Mouse (Mus musculus) liver, postnatal 0 days (tissue): ENCODE data around the gene Tcstv3. TPM values are rescaled to one million over a fixed set of nuclear protein-coding genes. Genes with fewer than 3 reads are reported as not detected.

ENCODE experiments used
- ATAC-seq: fragments of 200-750 bp; cut with Nextera tagmentation; 2 replicates; pipeline ENCODE4 v1.8.0; 2017; ENCODE audit warnings: mild to moderate bottlenecking, moderate library complexity
- DNase-seq: peaks from one replicate; pipeline ENCODE4 v3.0.0-alpha.2; 2016
- H3K27ac ChIP-seq: fragments of 300-500 bp; sonication (generic); 2 replicates; pipeline ENCODE4 v1.5.1; 2014; ENCODE audit warnings: antibody characterized with exemption, moderate library complexity, mild to moderate bottlenecking, low read depth
- H3K27me3 ChIP-seq: fragments of 300-500 bp; sonication (generic); 2 replicates; pipeline ENCODE4 v1.6.1; 2014; ENCODE audit warnings: low read length, control low read depth, mixed read lengths; ENCODE audit not compliant: insufficient read depth
- H3K36me3 ChIP-seq: fragments of 300-500 bp; sonication (generic); replicated peaks from 2 replicates; pipeline ENCODE4 v1.6.1; 2014; ENCODE audit warnings: mild to moderate bottlenecking, control low read depth, low read length, moderate library complexity, mixed read lengths; ENCODE audit not compliant: insufficient read depth
- H3K4me1 ChIP-seq: fragments of 300-500 bp; sonication (generic); 2 replicates; pipeline ENCODE4 v1.6.1; 2014; ENCODE audit warnings: antibody characterized with exemption, mild to moderate bottlenecking, control low read depth; ENCODE audit not compliant: insufficient read depth
- H3K4me2 ChIP-seq: fragments of 300-500 bp; sonication (generic); 2 replicates; pipeline ENCODE4 v1.6.1; 2014; ENCODE audit warnings: low read depth, mild to moderate bottlenecking, low read length, moderate library complexity, mixed read lengths
- H3K4me3 ChIP-seq: fragments of 300-500 bp; sonication (generic); 2 replicates; pipeline ENCODE4 v1.5.1; 2014; ENCODE audit warnings: low read depth, low read length
- H3K9ac ChIP-seq: fragments of 300-500 bp; sonication (generic); replicated peaks from 2 replicates; pipeline ENCODE4 v1.6.1; 2014; ENCODE audit warnings: mild to moderate bottlenecking, moderate library complexity
- H3K9me3 ChIP-seq: fragments of 300-500 bp; sonication (generic); 2 replicates; pipeline ENCODE4 v1.6.1; 2016; ENCODE audit warnings: mild to moderate bottlenecking, control low read depth, low read length, mixed read lengths
- CTCF ChIP-seq: sonication (generic); IDR thresholded peaks from 2 replicates; pipeline ENCODE4 v1.5.1; 2016; ENCODE audit warnings: antibody characterized with exemption, low read depth
- EP300 ChIP-seq: IDR thresholded peaks from 2 replicates; pipeline ENCODE4 v1.6.1; 2016; ENCODE audit warnings: antibody characterized with exemption, low read depth, mild to moderate bottlenecking
- WGBS: fragments of 180-500 bp; shearing (Covaris S2); extraction: QIAGEN DNeasy Blood & Tissue Kit; methylation state at CpG from one replicate; pipeline ENCODE4 v1.1.7; 2014; ENCODE audit not compliant: insufficient replicate concordance; 5-methylcytosine and 5-hydroxymethylcytosine counted together
- polyA plus RNA-seq: library from polyadenylated mRNA; unstranded; fragments of >200 nt; fragmentation: Nextera tagmentation; extraction: Ambion mirVana; gene quantifications from 2 replicates; pipeline ENCODE4 v1.2.1, GENCODE M21; 2015

Gene Tcstv3
- polyA plus RNA-seq, 1 experiment from 2014 or later = not detected

DNA sequence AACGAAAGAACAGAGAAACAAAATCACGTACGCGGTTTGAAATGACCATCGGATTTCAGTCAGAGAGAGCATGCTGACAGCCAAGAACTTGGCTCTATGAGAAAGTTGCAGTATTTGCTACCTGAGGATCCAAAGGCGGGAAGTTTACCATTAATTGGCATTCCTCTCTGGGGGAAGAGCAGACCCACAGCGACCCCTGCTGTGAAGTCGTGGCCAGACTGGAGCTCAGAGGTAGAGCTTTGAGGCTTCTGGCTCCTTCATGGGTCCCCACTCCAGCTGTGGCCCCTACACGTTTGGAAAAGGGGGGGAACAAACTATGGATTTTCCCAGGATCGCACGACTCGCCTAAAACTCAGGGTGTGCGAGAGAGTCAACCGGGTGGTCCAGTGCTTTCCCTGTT, 3.1 kb upstream of the Tcstv3 start:
- no peak for ATAC-seq
- H3K4me3 ChIP-seq = no peak overlapping the region
- 37% methylated on average over 14 of the region's 14 CpGs for WGBS

DNA sequence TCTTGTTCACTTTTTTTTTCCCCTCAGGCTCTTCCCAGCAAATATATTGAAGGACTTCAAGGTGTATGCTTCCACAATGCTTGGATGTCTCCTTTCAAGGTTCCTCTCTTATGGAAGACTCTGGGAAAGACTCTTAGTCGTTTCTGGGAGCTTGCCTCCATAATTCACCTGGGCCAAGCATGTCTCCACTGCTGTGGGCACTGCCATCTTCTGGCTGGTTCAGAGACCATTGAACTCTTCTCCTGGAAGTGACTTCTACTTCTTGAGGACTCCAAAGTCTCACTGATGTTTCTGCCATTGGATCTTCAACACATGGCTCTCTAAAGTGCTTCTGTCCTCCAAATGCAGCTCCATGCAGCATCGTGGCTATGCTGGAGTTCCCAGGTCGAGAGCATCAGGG, 3.5 kb downstream of the Tcstv3 start:
- Histone ChIP-seq H3K4me1 (no peaks in the 10 kb centered on the region), H3K36me3 (no peaks in the 10 kb centered on the region), H3K9me3 (no peaks in the 10 kb centered on the region), H3K4me3 (no peak overlapping the region), H3K9ac (no peak overlapping the region), H3K4me2 (no peak overlapping the region), H3K27ac (no peak overlapping the region), H3K27me3 (no peaks in the 10 kb centered on the region)
- DNase-seq (no peak), ATAC-seq (no peak)
- TF ChIP-seq EP300 (no peak), CTCF (no peak)
- WGBS = 57% methylated on average over 3 of the region's 3 CpGs

More for the DNA sequence above, 3.1 kb upstream of the Tcstv3 start:
- TF ChIP-seq EP300 (no peak), CTCF (peak; percentile 63)
- H3K27me3 ChIP-seq = no peaks in the 10 kb centered on the region
- H3K9me3 ChIP-seq = no peaks in the 10 kb centered on the region
- H3K9ac ChIP-seq = no peak overlapping the region
- no peaks in the 10 kb centered on the region for H3K36me3 ChIP-seq
- peak; percentile 46 for DNase-seq
- 0 out of 2 replicates have a peak overlapping the region, but pooled peaks have one; percentile 27 for H3K4me2 ChIP-seq
- H3K4me1 ChIP-seq = no peaks in the 10 kb centered on the region
- no peak overlapping the region for H3K27ac ChIP-seq

DNA sequence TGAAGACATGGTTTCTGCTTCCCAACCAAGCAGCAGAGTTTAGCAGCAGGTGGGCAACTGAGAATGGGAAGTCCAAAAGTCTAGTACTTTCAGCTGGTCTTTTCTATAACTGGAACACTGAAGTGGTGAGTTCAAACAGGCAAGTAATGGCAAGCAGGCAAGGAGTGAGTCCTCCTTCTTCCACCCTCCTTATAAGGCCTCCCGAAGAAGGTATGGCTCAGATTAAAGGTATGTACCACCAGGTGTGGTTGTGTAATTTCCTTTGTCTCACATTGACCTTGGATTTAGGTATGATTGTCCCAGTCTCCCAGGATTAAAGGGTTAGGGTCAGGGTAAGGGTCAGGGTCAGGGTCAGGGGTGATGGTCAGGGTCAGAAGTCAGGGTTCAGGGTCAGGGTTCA, 4.0 kb downstream of the Tcstv3 start:
- TF ChIP-seq CTCF = no peak
- no peak for TF ChIP-seq EP300
- WGBS = 75% methylated on average over 1 of the region's 1 CpGs
- no peaks in the 10 kb centered on the region for H3K4me1 ChIP-seq

More for the DNA sequence above, 4.0 kb downstream of the Tcstv3 start:
- no peaks in the 10 kb centered on the region for H3K9me3 ChIP-seq
- no peak overlapping the region for H3K4me2 ChIP-seq
- no peaks in the 10 kb centered on the region for H3K27me3 ChIP-seq
- ATAC-seq = 0 out of 2 replicates have a peak, but pooled peaks have one; percentile 8
- H3K4me3 ChIP-seq = no peak overlapping the region
- DNase-seq = no peak
- no peak overlapping the region for H3K27ac ChIP-seq
- H3K36me3 ChIP-seq = no peaks in the 10 kb centered on the region
- H3K9ac ChIP-seq = no peak overlapping the region

Other genes with a start within 250 kb of the Tcstv3 start
- gene Gm20767, start 176.6 kb upstream of the Tcstv3 start, polyA plus RNA-seq = not detected in 2 replicates
- not detected in 2 replicates for gene Gm21818, start 144.4 kb upstream of the Tcstv3 start, polyA plus RNA-seq
- gene Gm21762, start 100.9 kb upstream of the Tcstv3 start, polyA plus RNA-seq = not detected in 2 replicates
- not detected in 2 replicates for gene Gm21731, start 77.8 kb upstream of the Tcstv3 start, polyA plus RNA-seq
- not detected in 2 replicates for gene AF067061, start 53.8 kb upstream of the Tcstv3 start, polyA plus RNA-seq
- gene BC147527, start 16.5 kb upstream of the Tcstv3 start, polyA plus RNA-seq = 0.62 and 0.72 TPM in 2 replicates